Mouse (Mus musculus) bone marrow macrophage, adult 2 months (primary cell): ENCODE data around the gene 4930404H24Rik.

Experiments
- CTCF ChIP-seq: IDR thresholded peaks from 2 replicates; pipeline ENCODE4 v1.5.1; 2012; ENCODE audit warnings: low read depth, mild to moderate bottlenecking, low read length, moderate library complexity
- POLR2A ChIP-seq: IDR thresholded peaks from 2 replicates; pipeline ENCODE4 v1.6.1; 2012; ENCODE audit warnings: mild to moderate bottlenecking, low read depth, low read length, borderline replicate concordance

DNA sequence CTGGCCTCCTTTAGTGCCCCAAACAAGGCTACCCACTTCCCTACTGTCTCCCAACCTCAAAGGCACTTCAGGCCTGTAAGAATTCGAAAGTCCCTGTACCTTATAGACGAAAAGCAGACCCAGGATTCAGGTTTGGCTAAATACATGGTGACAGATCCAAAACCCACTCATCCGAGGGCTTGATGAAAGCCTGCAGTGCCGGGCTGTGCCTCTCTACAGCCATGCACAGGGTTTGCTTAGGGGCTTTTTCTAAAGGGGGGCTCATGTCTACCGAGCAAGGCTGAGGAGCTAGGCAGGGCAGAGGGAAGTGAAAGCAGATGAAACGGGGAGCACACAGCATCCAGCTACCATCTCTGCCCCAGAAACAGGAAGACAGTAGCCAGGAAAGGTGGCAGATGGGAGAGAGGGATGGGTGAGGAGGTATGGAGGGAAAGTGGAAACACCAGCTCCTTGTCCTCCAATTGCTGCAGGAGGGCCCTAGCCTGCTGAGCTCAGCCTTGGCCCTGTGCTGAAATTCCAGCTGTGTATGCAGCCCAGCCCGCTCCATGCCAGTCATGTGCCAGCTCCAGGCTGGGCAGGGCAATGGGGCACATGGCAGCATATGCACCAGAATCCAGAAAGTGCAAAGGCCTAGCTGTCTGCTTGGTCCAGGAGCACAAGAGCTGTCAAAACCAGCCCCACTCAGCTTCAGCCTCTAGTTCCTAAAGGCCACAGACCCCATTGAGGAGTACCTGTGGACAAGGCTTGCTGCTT is 11.3 kb upstream of the 4930404H24Rik start:
- no peak for TF ChIP-seq CTCF
- TF ChIP-seq POLR2A, result no peak
